Mouse (Mus musculus): Measurements from ENCODE around the gene Mxra8.
A peak's percentile ranks its signal among the peaks of the same experiment; 100 is the strongest.

Mxra8 gene

DNA sequence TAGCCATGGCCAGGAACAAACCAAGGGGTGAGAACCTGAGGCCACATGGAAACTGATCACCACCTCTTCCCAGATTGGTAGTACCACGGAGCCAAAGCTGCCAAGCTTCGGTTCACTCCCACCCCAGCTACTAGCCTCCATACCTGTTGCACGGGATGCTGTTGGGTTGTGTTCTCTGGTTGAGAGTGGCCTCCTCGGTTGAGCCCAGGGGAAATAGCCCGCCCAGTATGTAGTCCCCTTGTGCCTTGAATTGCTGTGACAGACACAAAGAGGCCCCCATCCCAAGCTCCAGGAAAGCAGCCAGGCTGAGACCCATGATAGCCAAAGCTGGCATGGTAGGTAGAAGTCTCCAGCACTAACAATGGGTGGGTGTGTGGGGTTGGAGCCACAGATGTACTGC lies 23.5 kb downstream of the Mxra8 start, which contains the start of gene Tas1r3:
Gene Tas1r3 (minus strand): TSS at position 362 of the 400 bp plus-strand sequence.
- no peak for DNase-seq (ENCODE audit: low spot score)

DNA sequence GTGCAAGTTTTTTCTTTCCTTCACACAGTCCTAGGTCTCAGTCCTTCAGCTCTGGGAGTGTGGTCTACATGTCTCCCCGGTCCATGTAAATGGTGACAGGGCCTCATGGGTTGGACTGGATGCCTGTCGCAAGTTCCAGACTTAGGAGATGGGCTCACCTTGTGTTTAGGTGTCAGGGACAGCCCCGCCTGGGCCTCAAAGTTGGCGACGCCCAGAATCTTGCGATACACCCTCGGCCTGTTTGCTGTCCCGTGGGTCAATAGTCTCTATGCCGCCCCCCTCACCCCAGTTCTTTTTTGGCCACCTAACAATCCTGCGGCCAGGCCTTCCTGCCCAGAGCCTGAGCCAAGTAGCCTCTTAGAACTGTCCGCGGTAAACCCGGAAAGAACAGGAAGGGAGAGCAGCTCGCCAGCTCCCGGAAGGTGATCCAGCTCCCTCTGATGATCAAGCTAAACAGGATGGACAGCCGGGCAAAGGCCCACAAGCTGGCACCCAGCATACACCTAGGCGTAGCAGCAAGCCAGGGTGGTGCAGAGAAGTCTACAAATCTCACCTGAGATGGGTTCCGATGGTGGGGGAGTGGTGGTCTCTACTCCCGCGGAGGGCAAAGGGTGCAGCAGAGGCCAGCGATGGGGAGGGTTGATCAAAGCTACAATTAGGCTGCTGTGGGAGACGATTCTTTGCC lies 29.3 kb downstream of the Mxra8 start:
- DNase-seq (ENCODE audit: low spot score): no peak

DNA sequence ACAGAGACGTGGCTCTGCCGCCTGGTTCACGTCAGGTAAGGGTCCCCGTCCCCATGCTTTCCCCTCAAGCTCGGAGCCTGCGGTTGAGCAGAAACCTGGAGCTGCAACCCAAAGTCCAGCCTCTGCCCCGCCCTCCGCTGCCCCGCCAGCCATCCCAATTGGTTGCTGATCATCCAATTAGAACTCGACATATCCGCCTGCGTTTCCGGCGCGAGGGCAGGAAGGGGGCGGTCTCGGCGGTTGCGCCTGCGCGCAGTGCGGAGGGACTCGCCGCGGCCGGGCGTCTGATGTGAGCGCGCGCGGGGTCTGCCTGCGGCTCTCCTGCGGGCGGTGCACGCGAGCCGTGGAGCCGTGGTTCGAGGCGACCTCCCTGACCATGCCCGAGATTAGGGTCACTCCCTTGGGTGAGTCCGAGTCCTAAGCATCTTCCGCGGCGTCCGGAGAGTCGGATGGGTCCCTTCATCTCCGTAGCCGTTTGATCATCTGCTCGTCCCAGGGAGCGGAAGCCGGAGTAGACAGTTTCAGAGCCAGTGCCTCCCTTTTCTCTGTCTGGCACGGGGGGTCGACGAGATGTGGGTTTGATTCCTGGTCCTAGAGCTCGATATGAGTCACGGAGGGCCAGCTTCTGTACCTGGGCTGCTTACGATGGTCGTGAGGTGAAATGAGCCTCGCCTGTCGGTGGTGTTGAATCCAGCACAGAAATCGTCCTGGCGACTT lies 30.0 kb downstream of the Mxra8 start, which contains the start of the genes Cptp and Ints11:
Gene Cptp (minus strand): TSS at position 124 of the 717 bp plus-strand sequence.
Gene Ints11 (plus strand): TSS at position 230 of the 717 bp plus-strand sequence.
- peak; percentile 93 for DNase-seq (ENCODE audit: low spot score)

DNA sequence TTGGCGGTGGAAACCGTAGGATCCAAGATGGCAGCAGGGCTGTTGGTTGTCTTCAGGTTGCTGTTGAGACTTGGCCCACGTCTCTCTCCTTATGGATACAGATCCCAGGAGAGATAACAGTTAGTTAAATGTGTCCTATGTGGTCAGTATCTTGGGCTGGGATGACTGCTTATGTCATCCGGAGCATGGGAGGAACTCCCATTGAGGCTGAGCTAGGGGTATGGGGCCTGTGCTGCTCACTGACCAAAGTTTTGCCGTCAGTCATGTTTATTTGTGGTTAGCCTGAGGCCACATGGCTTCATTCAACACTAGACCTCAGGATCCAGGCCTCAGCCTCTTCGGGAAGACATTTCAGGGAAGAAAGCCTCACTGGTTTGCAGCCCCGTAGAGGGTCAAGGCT lies 31.9 kb downstream of the Mxra8 start:
- DNase-seq (ENCODE audit: low spot score): no peak

DNA sequence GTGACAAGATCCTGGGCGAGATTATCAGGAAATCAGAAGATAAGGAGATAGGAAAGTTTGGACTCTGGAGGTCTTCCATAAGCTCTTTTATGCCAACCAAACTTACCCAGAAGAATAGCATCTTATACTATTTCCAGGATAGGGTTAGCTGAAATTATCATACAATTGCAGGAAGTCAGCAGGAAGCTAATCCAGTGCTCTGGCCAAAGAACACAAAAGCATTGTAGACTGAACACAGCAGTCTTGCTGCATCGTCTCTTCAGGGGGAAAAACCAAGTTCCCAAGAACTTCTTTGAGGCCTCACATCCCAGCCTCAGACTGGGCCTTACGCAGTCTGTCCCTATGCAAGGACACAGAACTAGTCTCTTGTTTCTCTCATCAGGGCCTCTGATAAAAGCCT lies 44.1 kb downstream of the Mxra8 start:
- DNase-seq (ENCODE audit: low spot score): no peak

DNA sequence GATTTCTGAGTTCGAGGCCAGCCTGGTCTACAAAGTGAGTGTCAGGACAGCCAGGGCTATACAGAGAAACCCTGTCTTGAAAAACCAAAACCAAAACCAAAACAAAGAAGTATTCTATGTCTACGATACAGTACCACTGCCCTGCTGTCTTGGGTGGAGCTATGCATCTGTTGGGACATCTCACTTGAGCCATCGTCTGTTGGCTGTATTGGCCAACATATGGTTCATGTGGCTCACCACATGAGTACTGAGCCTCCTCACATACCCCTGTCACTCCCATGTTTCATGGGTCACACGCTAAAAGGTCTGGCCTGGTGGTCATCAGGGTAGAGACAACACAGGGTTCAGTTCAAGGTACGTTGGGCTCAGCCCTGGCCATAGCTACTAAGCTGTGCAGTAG lies 46.9 kb downstream of the Mxra8 start:
- no peak for DNase-seq (ENCODE audit: low spot score)

DNA sequence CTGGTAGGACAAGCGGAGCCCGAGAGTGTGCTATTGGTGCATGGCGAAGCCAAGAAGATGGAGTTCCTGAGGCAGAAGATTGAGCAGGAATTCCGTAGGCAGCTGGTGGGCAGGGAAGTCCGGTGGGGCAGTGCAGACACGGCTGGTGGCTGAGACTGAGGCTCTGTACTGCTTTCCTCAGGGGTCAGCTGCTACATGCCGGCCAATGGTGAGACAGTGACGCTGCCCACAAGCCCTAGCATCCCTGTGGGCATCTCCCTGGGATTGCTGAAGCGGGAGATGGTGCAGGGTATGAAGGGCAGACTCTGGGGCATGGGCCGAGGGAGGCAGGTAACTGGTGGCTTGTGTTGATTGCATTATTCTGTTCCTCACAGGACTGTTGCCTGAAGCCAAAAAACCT lies 48.2 kb downstream of the Mxra8 start:
- no peak for DNase-seq (ENCODE audit: low spot score)

DNA sequence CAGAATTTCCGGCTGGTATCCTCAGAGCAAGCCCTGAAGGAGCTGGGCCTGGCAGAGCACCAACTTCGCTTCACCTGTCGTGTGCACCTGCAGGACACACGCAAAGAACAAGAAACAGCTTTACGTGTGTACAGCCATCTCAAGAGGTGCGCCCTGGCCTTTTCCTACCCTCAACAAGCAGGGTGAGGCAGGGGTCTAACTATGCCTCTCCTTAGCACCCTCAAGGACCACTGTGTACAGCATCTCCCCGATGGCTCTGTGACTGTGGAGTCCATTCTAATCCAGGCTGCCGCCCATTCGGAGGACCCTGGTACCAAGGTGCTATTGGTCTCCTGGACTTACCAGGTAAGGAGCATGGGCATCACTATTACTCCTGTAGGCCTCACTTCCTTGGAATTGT lies 48.7 kb downstream of the Mxra8 start:
- no peak for DNase-seq (ENCODE audit: low spot score)

DNA sequence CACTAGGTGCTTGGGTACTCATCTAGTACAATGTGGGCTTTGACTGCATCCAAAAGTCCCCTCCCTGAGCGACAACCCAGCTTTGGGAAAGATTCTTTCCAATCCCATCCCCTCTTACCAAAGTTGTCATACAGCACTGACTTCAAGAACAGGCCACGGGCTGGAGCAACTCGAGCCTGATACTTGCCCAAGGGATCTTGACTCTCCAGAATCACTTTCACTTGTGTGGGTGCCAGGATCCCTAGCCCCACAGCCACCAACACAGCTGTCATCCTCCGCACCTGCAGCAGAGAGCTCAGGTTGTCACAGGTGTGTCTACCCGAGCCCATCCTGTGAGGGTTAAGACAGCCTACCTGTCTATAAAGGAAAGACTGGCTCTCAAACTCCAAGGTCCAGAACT lies 49.8 kb downstream of the Mxra8 start:
- DNase-seq (ENCODE audit: low spot score): no peak

DNA sequence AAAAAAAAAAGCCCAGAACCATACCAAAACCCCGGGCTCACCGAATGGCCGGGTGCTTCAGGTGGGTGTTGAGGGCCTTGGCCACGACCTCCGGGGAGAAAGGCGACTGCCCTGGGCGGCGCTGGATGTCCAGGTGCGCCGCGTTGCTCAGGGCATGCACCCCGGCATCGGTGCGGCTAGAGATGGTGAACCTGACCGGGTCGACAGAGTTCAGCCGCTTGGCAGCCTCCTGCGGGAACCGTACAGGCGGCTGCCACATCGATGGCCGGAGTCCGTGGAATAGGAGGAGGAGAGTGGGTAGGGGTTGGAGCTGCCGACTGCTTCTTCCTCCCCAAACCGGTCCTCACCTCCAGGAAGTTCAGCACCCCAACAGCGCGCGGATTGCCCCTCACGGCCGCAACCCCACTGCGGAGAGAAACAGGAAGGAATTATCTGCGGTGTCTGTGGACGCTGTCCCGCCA lies 51.6 kb downstream of the Mxra8 start:
- DNase-seq (ENCODE audit: low spot score): no peak

DNA sequence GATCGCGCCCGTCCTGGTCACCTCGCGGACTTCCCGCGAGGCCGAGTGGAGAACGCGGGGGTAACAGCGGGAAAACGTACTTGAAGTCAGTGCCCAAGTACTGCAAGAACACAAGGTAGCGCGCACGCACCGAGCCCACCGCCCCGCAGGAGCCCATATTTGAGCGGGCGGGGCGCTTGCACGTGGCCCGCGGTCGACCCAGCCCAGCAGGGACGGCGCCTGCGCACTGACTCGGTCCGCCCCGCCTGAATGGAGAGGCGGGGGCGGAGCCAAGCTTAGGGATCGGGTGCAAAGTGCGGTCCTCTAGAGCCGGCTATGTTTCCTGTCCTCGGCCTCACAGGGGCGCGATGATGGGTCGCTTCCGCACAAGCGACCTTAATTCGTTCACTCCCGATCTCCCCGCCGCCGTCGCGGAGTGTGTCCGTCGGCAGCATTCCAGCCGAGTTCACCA lies 52.1 kb downstream of the Mxra8 start, which contains the start of the genes Pusl1 and Acap3:
Gene Pusl1 (minus strand): TSS at position 231 of the 451 bp plus-strand sequence.
Gene Acap3 (plus strand): TSS at position 272 of the 451 bp plus-strand sequence.
- DNase-seq (ENCODE audit: low spot score): peak; percentile 89

DNA sequence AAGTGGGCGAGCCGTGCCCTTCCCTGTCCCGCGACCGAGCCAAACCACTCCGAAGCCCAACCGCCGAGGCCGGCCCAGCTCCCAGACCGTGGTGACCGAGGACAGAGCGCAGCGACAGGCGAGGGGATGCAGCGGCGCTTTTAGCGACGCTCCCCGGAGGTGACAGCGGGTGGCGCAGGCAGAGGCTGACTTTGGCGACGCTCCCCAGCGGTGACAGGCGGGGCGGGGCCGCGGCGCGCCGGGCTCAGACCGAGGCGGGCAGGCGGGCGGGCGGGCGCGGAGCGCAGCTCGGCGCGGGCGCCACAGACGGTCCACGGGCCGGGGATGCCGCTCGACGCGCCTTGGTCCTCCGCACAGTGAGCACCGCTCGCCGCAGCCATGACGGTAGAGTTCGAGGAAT lies 52.5 kb downstream of the Mxra8 start:
- peak; percentile 65 for DNase-seq (ENCODE audit: low spot score)

DNA sequence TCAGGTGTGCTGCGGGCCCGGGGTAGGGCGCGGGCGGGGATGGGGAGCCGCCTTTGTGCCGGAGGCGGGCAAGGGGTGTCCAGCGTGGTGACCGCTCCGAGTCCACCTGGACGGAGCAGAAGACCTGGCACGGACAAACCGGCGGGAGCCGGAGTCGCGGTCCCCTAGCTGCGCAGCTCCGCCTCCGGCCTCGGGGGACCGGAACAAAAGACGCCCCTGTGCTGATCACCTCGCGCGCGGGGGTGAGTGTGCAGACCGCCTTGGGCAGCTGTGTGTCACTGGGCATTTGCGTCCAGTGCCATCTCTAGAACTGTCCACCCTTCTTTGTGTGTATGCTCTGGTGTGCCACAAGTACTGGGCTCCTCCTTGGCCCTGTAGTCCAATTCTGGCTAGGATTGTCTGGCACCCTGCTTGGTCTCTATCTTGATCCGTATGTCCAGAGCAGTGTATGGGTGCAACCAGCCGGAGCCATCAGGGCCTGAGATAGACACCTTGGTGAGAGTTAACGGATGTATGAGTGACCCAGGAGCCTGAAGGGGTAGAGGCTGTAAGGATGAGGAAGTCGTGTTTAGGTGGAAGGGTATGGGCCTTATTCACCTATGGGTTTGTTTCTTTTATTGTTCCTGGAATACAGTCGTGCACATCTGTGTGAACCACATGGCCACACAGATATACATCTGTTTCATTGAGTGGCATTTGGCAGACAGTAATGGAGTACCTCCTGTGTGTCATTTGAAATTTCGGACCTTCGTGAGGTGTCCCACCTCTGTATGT lies 53.1 kb downstream of the Mxra8 start:
- no peak for DNase-seq (ENCODE audit: low spot score)

DNA sequence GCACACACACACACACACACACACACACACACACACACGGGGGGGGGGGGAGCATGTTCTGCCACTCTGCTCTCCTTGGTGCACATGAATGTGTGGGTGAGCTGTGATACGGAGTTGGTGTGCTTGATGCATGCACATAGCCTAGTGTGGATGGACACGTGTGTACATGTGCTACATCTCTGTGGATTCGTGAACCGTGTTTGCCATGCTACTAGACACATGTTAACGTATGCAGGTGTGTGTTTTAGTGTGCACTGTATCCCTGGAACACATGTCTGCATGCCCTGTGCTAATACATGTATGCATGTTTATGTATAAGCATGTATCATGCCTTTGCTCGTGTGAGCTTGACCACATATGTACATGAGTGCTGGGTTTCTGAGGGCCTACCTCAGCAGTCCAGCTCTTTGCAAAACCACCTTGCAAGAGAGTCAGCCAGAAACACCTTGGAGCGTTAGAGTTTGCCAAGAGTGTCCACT lies 53.8 kb downstream of the Mxra8 start:
- DNase-seq (ENCODE audit: low spot score): no peak
